Mouse (Mus musculus): ENCODE data around the gene Errfi1.
"Not testable (repeated sequence)": the region's sequence is repeated elsewhere in the genome, so short reads cannot be mapped to it uniquely, and the experiment has no call there.

The Errfi1 gene

DNA sequence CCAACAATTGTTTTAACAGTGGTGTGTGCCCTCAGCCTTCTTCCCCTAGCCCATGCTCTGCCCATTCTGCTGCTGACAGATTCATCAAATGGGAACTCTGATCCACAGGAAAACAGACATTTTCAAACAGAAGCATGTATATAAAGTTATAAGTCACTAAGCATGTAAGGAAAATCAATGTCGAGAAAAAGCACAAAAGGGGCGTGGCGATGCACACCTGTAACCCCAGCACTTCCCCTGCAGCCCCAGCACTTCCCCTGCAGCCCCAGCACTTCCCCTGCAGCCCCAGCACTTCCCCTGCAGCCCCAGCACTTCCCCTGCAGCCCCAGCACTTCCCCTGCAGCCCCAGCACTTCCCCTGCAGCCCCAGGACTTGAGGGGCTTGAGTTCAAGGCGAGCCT, 20.7 kb downstream of the Errfi1 start:
- DNase-seq (ENCODE audit: inconsistent age in 2 of 2, low spot score in 1 of 2), result not testable (repeated sequence)

DNA sequence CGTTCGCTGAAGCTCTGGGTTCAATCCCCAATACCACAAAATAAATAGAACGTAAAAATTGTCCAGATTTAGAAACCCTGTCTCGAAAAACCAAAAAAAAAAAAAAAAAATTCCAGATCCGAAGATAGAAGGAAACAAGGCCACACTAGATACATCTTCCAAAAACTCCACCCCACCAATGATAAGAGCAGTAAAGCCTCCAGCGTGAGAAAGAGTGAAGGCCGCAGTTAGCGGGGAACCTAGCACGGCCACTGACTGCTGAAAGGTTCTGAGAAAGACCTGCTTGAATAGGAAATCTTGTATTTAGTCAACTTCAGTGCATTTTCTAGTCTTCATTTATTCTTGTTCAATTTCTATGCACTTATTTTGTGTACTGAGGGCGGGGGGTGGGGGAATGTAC, 21.7 kb downstream of the Errfi1 start:
- no peak for DNase-seq (ENCODE audit: inconsistent age in 2 of 2, low spot score in 1 of 2)

DNA sequence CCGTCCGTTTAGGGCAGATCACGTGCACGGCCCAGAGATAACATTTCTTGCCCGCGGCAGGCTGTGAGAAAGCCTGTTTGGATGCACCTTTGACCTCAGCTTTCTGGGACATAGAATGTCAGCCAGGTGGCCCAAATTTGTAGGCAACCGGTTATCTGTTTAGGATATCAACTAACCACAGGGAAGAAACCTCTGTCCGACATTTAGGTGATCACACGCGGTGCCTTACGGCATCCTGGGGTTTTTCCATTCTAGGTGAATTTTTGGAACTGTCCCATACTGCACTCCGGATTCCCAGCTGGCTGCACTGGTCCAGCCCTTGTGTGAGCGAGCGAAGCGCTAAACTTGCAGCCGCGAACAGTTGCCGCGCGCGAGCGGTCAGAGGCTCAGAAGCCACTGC, 25.9 kb downstream of the Errfi1 start:
- no peak for DNase-seq (ENCODE audit: inconsistent age in 2 of 2, low spot score in 1 of 2)

DNA sequence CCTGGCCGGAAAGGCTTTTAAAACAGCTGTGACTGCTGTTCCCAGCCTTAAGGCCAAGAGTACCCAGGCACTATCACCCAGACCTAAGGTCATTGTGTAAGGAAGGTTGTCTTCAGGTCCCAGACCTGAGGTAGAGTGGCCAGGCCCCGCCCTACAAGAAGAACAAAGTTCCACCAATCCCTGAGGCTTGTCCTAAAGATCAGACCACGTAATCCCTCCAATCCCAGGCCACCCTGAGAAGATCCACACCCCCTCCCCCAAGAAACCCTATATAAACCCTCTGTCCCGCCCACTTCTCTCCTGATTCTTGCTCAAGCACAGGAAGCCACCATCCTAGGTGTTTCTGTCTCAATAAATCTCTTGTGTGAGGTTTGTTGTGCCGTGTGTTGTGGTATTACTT, 26.6 kb downstream of the Errfi1 start:
- no peak for DNase-seq (ENCODE audit: inconsistent age in 2 of 2, low spot score in 1 of 2)

DNA sequence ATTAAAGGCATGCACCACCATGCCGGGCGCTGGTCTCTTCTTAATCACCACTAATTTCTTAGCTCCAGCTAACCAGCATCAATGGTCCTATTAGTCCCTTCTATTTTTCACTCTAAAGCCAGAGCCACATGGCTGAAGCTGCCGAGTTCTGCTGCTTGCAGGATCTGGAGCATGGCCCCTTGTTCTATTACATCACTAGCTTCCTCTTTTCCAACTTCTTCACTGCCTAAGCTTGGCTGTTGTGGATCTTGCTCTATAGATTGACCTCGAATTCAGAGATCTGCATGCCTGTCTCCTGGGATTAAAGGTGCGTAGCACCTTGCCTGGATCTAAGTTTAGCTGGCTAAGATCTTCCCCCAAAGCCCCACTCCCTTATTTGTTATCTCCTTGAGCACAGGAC, 28.9 kb downstream of the Errfi1 start:
- no peak for DNase-seq (ENCODE audit: inconsistent age in 2 of 2, low spot score in 1 of 2)

DNA sequence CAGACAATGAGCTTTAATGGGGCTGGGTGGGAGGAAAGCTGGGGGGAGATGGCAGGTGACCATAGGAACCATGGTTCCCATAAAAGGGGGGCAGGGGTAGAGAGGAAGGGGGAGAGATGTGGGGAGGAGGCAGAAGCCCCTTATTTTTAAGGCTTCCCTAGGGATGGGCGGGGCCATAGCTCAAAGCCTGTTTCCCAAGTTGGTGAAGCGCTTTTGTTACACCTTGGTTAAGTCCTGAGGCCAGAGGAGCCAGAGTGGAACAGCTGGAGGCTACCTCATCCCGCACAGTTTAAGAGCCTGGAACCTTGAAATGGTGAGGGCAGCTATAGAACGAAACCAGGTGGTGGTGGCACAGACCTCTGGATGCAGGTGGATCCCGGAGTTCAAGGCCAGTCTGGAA, 34.2 kb downstream of the Errfi1 start:
- DNase-seq (ENCODE audit: inconsistent age in 2 of 2, low spot score in 1 of 2), result no peak

DNA sequence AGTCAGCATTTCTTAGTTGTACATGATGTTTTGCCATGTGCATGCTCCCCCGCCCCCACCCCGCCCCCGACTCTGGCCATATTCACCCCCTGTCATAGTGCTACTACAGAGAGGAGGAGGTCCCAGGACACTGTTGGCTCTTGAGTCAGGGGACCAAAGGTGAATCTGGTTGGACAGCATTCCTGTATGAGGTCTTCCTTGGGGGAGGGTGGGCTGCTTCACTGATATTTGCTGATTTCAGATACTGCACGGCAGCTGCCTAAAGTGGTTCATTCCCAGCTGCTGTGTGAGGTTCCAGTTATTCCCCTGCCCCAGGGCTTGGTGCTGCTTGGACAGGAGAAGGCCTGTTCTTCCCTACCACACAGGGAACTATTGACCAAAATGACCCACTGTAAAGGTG, 34.8 kb downstream of the Errfi1 start:
- no peak for DNase-seq (ENCODE audit: inconsistent age in 2 of 2, low spot score in 1 of 2)

DNA sequence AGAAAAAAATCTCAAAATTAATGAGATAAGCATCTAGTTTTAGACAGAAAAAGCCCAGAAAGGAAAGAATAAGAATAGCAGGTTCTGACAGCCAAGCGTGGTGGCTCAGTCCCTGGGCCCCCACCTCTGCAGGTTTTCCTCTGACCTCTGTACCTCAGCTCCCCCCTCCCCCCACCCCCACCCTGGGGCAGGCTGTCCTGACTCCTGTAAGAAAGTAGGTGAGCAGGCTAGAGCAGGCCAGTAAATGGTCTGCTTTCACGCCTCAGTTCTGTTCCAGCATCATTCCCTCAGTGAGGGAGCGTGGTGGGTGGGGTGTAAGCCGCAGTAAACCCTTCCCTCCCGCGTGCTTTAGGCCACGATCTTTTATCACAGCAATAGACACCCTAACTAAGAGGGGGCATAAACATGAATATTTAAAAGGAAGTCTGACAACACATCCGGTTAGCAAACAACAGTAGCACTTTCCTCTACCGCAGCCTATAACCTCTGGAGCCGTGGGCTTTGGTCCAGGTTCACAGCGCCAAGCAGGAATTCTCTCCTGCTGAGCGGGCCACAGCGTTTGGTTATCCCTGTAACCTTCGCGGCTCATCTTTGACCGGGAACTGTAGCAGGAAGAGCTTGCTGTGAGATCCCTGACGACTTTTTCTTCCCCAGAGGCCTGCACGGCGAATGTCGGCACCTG, 35.7 kb downstream of the Errfi1 start:
- no peak for DNase-seq (ENCODE audit: inconsistent age in 2 of 2, low spot score in 1 of 2)

DNA sequence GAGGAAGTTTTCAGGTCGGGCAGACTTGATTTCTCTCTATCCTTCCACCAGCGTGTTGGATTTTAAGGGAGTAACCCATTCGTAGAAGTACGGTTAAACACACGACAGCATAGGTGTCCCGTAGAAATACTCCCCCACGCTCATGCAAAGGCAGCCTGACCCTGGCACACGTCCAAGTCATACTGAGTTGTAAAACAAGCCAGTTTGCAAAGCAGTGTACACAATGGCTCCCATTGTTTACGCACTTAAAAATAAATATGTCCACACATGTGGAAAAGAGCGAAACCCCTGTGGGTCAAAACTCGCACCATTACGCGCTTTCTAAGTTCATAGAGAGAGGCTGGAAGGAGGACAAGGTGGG, 36.2 kb downstream of the Errfi1 start:
- no peak for DNase-seq (ENCODE audit: inconsistent age in 2 of 2, low spot score in 1 of 2)

DNA sequence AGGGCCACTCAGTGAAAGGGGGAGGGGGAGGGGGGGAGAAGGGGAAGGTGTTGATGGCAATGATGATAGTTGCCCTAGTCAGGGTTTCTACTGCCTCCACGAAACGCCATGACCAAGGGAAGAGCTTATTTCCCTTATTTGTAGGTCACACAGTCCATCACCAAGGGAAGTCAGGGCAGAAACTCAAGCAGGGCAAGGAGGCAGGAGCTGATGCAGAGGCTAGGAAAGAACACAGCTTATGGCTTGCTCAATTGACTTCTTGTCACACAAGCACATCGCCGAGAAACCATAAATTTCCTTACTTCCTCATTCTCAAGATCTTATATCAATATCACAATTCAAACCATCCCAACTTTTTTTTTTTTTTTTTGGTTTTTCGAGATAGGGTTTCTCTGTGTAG, 37.6 kb downstream of the Errfi1 start:
- DNase-seq (ENCODE audit: inconsistent age in 2 of 2, low spot score in 1 of 2), result no peak

DNA sequence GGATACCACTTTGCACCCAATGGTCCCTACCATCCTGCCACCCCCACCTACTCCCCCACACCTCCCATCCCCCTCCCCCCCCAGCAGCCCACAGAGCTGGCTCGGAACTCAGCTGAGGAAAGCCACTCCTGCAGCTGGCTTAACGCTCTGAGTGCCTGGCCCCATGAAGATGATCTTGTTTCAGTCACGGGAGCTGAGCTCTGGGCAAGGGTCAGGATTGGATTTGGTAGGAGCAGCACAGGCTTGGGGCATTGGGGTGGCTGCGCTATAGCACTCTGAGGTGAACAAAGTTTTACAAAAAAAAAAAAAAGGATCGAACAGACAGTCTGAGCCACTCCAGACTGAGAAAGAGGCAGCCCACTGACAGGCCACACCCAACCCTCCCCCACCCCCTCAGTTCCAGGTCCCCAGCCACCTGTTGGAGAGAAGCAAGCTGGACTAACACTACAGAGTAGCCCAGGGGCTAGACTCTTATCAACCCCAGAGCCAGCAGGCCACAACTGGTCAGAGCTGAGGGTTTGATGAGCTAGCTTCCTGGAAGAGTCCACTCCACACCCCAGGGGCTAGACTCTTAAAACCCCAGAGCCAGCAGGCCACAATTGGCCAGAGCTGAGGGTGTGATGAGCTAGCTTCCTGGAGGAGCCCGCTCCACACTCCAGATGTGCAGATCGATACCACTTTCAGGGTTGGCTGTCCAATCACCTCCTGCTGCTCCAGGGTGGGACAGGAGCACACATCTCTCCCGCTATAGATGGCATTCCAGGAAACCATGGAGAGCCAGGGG, 41.2 kb downstream of the Errfi1 start:
- DNase-seq (ENCODE audit: inconsistent age in 2 of 2, low spot score in 1 of 2), result no peak

DNA sequence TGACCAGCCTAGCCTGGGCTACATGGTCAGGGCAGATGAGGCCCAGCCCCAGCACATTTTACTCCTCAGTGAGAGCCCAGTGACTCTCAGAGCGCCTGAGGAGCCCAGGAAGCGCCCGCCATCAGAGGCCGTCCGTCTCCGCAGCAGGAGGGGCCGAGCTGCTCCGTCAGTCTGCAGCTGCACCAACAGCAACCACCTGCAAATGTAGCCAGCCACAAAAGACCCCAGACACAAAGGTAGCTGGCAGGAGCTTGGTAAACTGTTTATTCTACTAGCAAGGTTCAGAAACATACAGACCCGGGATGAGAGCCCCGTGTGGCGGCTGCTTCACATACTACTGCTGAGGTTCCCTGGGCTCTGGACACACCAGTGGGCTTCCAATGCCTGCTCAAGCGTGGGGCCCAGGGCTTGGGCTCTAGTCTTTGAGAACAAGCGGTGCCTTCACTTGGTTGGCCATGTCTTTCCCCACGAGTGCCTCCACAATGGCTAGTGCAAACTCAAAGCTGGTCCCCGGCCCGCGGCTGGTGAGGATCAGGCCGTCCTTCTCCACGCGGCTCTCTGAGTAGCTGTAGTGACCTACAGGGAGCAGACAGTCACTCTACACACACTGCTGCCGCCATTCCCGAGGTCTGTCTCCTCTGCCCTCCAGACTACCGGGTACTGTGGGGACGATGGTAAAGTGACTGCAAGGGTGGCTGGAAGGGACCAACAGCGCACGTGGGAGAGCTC, 43.3 kb downstream of the Errfi1 start:
- no peak for DNase-seq (ENCODE audit: inconsistent age in 2 of 2, low spot score in 1 of 2)

DNA sequence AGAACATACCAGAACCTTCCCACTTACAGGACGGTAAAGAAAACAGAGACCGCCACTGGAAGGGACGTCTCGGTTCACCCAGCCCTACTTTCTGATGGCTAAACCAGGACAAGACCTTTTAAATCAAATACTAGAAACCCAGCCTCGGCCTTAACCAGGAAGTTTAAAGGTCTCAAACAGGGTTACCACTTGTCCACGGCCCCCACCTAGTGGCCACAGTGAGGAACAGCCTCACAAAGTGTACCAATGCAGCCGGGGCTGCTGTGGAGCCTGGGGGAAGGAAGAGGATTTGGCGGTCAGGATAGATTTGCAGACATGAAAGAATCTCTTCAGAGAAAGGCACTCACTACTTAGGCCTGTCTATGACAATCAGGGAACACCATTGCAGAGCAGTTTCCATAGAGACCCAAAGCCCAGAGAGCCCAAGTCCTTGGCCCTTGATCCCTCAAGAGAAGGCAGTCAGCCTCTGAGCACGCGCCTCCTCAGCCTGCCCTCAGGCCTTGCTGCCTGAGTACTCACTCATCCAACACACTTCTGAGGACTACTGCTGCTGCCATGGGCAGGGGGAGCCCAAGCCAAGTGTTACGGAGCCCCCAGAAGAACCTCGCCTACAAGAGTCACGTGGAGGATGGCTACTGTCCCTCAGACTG, 45.1 kb downstream of the Errfi1 start:
- DNase-seq (ENCODE audit: inconsistent age in 2 of 2, low spot score in 1 of 2), result peak; percentile 67 to 91

DNA sequence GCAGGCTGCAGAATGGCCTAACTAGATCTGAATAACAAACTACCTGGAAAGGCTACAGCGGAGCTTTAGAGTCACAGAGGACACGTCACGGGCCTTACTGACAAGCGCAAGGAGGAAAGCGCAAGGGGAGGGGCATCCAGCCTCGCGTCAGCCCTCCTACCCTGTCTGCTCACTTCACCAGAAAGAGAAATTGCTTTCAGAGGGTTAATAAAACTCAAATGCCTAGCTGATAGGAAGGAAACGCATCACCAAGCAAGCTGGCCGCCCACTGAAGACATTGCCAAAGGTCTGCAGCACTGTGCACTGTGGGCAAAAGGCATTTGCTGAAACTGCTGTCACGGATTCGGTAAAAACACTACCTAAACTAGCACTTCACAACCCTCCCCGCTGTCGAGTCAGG, 46.8 kb downstream of the Errfi1 start:
- no peak for DNase-seq (ENCODE audit: inconsistent age in 2 of 2, low spot score in 1 of 2)

DNA sequence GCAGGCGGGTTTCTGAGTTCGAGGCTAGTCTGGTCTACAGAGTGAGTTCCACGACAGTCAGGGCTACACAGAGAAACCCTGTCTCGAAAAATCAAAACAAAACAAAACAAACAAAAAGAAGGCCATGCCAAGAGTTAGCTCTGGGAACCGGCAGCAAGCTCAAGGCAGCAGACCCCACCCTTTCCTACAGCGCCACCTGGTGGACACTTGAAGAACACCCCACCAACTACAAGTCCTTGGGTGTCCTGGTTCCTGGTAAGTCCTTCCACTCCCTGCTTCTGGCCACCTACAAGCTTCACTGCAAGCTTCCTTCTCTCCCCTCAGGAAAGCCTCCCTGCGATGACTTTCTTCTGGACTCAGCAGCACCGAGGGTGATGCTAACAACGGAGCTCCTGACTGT, 47.9 kb downstream of the Errfi1 start:
- DNase-seq (ENCODE audit: inconsistent age in 2 of 2, low spot score in 1 of 2), result peak; percentile 82 to 93

DNA sequence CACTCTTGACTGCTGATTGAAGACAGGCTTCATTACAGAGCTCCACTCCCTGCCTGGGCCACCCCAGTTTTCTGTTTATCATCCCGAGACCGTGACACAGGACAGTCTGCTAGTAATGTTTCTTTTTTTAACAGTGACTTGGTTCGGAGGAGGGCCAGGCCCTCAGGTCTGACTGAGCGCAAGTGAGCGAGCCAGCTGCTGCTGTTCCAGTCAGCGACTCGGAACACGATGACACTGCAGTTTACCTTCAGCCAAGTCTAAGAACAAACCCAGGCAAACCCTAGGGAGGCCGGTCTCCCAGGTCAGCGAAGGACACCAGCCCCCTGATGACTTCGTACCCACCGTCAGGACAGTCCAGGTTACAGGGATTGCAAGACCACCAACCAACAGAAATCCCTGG, 48.3 kb downstream of the Errfi1 start:
- no peak for DNase-seq (ENCODE audit: inconsistent age in 2 of 2, low spot score in 1 of 2)

DNA sequence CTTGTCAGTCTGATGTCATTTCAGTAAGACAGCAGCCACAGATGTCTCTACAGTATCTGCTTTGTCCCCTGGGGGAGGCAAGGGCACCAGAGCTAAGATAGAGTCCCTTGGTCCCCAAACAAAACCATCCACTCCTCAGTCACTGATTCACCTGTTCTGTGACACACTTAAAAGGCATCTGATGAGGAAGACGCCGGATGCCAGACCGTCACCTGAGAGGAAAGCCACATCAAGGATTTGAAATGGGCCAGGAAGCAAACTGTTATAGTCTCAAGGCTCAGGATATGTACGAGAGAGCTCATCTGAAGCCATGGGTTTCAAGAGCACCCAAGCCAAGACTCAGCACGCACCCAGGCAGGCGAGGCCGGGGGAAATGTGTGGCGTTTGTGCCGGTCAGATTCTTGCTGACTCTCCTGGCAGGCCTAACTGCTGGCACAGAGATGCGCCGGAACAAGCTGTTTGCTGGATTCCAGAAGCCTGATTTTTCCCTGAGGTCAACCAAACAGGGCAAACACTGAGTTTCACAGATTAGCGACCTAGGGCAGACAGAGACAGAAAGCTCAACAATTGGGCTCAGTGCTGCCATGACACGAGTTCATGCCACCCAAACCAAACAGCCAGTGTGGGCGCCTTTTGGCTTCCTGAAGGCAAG, 49.5 kb downstream of the Errfi1 start:
- DNase-seq (ENCODE audit: inconsistent age in 2 of 2, low spot score in 1 of 2), result peak in 1 of 2 experiments; percentile 14

DNA sequence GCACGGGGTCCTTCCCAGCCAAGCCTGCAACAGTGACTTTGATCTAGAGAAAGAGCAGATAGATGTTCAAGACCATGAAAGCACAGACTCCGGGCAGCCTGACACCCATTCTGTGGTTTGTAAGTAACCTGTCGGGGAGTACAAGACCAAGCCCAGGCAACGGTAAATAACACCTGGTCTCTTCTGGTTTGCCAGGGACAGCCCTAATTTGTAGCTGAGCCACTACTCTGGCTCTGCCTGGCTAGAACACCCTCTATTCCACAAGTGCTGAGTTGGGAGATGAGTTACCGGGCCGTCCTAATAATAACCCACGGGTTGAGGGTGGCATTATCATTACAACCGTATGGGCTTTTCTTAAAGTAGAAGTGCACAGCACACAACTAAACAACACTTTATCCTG, 53.4 kb downstream of the Errfi1 start:
- DNase-seq (ENCODE audit: inconsistent age in 2 of 2, low spot score in 1 of 2), result no peak

DNA sequence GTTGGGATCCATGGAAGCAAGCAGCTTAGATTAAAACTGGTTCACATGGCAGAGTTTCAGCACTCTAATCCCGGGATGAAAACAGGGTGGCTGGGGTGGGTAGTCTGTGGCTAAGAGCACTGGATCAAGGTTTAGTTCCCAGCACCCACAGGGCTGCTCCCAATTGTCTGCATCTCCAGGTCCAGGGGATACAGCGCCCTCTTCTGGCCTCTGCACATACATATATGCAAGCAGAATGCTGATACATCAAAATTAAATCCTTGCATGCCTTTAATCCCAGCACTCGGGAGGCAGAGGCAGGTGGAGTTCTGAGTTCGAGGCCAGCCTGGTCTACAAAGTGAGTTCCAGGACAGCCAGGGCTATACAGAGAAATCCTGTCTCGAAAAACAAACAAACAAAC, 54.8 kb downstream of the Errfi1 start:
- peak; percentile 33 to 48 for DNase-seq (ENCODE audit: inconsistent age in 2 of 2, low spot score in 1 of 2)

DNA sequence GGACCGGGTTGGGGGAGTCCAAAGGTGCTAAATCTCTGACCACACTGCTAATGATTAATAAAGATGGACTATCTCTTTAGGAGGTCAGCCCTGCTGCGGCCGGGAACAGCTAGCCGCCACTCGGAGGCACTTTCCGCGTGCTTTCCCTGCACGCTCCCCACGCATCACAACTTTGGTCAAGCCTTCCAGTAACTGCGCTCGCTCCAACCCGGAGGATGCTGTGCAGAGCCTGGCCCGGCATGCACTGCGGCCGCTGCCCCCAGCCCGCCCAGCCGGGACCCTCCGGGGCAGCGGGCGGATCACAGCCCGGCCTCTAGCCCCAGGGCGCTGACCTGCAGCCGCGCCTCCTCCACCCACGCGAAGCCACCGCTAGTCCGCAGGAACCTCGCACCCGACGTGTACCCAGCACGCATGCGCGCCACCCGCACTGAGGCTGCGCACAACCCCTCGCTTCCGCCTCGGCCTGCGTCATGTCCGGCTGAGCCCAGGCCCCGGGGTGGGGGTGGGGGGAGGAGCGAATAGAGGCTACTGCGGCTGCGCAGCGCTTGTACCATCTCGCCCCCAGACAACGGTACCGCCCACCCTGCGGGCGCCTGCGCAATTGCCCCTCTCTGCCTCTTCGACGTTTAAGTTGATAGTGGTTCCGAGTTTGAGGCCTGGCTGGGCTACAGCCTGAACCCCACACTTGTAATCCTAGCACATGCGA, 55.9 kb downstream of the Errfi1 start:
- peak; percentile 99 to 100 for DNase-seq (ENCODE audit: inconsistent age in 2 of 2, low spot score in 1 of 2)

All from adrenal gland, adult (tissue).